Mouse (Mus musculus) heart, embryonic 13.5 days (tissue): ENCODE results near the gene Tcf7l2. TPM values are rescaled to one million over a fixed set of nuclear protein-coding genes. Genes with fewer than 3 reads are reported as not detected.

Experiments used
- ATAC-seq: fragments of 200-750 bp; cut with Nextera tagmentation; 2 replicates; pipeline ENCODE4 v1.8.0; 2017; ENCODE audit warnings: moderate TSS enrichment; ENCODE audit not compliant: insufficient number of reproducible peaks, low FRiP score, low TSS enrichment; ENCODE audit errors: extremely low read depth
- H3K27ac ChIP-seq: fragments of 300-500 bp; sonication (generic); replicated peaks from 2 replicates; pipeline ENCODE4 v1.5.1; 2015; ENCODE audit warnings: moderate library complexity, mild to moderate bottlenecking, inconsistent platforms
- H3K27me3 ChIP-seq: fragments of 300-500 bp; sonication (generic); replicated peaks from 2 replicates; pipeline ENCODE4 v1.6.1; 2015; ENCODE audit warnings: mild to moderate bottlenecking, inconsistent platforms
- H3K36me3 ChIP-seq: fragments of 300-500 bp; sonication (generic); 2 replicates; pipeline ENCODE4 v1.6.1; 2015; ENCODE audit warnings: mild to moderate bottlenecking, inconsistent platforms
- H3K4me1 ChIP-seq: fragments of 300-500 bp; sonication (generic); 2 replicates; pipeline ENCODE4 v1.6.1; 2015; ENCODE audit warnings: inconsistent platforms
- H3K4me2 ChIP-seq: fragments of 300-500 bp; sonication (generic); 2 replicates; pipeline ENCODE4 v1.6.1; 2015; ENCODE audit warnings: inconsistent platforms, mild to moderate bottlenecking, moderate library complexity
- H3K4me3 ChIP-seq: fragments of 300-500 bp; sonication (generic); 2 replicates; pipeline ENCODE4 v1.5.1; 2015; ENCODE audit warnings: moderate library complexity, mild to moderate bottlenecking, inconsistent platforms
- H3K9ac ChIP-seq: fragments of 300-500 bp; sonication (generic); 2 replicates; pipeline ENCODE4 v1.6.1; 2015; ENCODE audit warnings: inconsistent platforms, mild to moderate bottlenecking, moderate library complexity
- H3K9me3 ChIP-seq: fragments of 300-500 bp; sonication (generic); 2 replicates; pipeline ENCODE4 v1.6.1; 2016; ENCODE audit warnings: inconsistent platforms
- WGBS: fragments of 180-500 bp; shearing (Covaris S2); methylation state at CpG from one replicate; pipeline ENCODE4 v1.1.7; 2015; ENCODE audit warnings: mixed read lengths; 5-methylcytosine and 5-hydroxymethylcytosine counted together
- polyA plus RNA-seq: library from polyadenylated mRNA; unstranded; fragments of >200 nt; fragmentation: Nextera tagmentation; extraction: Ambion mirVana; gene quantifications from 2 replicates; pipeline ENCODE4 v1.2.1, GENCODE M21; 2015

The Tcf7l2 gene
- polyA plus RNA-seq, 1 experiment from 2014 or later = 42.6 TPM

DNA sequence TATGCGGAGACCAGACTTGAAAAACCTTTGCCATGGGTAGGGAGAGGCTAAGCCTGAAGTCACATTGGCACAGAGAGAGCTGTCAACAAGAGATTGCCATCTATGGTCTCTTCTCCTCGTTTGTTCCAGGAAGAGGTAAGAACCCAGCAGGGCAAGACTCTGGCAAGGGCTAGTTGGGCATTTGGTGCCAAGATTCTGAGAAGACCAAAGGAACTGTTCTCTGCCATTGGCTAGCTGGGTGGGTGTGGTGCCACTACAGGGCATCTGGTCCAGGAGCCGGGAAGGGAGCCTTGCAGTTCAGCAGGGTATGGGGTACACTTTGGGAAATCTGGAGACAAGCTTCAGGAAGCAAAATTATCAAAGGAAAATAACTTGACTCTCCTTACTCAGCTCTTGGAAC is 213.5 kb downstream of the Tcf7l2 start:
- H3K27ac ChIP-seq = no peak overlapping the region
- H3K4me3 ChIP-seq = no peak overlapping the region
- H3K36me3 ChIP-seq = no peaks in the 10 kb centered on the region
- no peak overlapping the region for H3K9ac ChIP-seq
- H3K9me3 ChIP-seq = peaks cover 7% of the 10 kb centered on the region; the same call in 1 of the 2 replicates
- no peaks in the 10 kb centered on the region for H3K27me3 ChIP-seq
- H3K4me1 ChIP-seq = peaks cover 10% of the 10 kb centered on the region
- WGBS = 69% methylated on average over 3 of the region's 3 CpGs
- no peak for ATAC-seq
- no peak overlapping the region for H3K4me2 ChIP-seq

- H3K4me2 ChIP-seq = no peak overlapping the region
- no peaks in the 10 kb centered on the region for H3K36me3 ChIP-seq
- ATAC-seq = no peak
- H3K27ac ChIP-seq = no peak overlapping the region
- peaks cover 7% of the 10 kb centered on the region; the same call in 1 of the 2 replicates for H3K9me3 ChIP-seq
- no peak overlapping the region for H3K9ac ChIP-seq
- H3K4me1 ChIP-seq = peaks cover 10% of the 10 kb centered on the region
- no peak overlapping the region for H3K4me3 ChIP-seq
- 79% methylated on average over 6 of the region's 6 CpGs for WGBS
- H3K27me3 ChIP-seq = no peaks in the 10 kb centered on the region
These were observed 215.1 kb downstream of the Tcf7l2 start for GRCm38 (mm10) chr19:55956745-55957144.

- WGBS = 89% methylated on average over 3 of the region's 3 CpGs
- ATAC-seq = no peak
- H3K4me1 ChIP-seq = 0 out of 2 replicates have a peak, but pooled peaks cover 3% of the 10 kb centered on the region
- H3K9ac ChIP-seq = no peak overlapping the region
- H3K36me3 ChIP-seq = no peaks in the 10 kb centered on the region
- H3K27me3 ChIP-seq = no peaks in the 10 kb centered on the region
- no peak overlapping the region for H3K27ac ChIP-seq
- peaks cover 8% of the 10 kb centered on the region for H3K9me3 ChIP-seq
- no peak overlapping the region for H3K4me2 ChIP-seq
- no peak overlapping the region for H3K4me3 ChIP-seq
These were observed 222.8 kb downstream of the Tcf7l2 start for GRCm38 (mm10) chr19:55964421-55964820.

GRCm38 (mm10) chr19:55966066-55966465 is 224.4 kb downstream of the Tcf7l2 start:
- Histone ChIP-seq H3K27me3 (peaks cover 7% of the 10 kb centered on the region; the same call in 1 of the 2 replicates), H3K9me3 (peaks cover 6% of the 10 kb centered on the region), H3K27ac (no peak overlapping the region), H3K36me3 (no peaks in the 10 kb centered on the region), H3K4me3 (no peak overlapping the region), H3K9ac (no peak overlapping the region), H3K4me1 (peaks cover 7% of the 10 kb centered on the region; the same call in 1 of the 2 replicates), H3K4me2 (no peak overlapping the region)
- no peak for ATAC-seq
- 19% methylated on average over 7 of the region's 7 CpGs for WGBS

GRCm38 (mm10) chr19:55969929-55970531 is 228.4 kb downstream of the Tcf7l2 start:
- H3K27me3 ChIP-seq = peaks cover 7% of the 10 kb centered on the region; the same call in 1 of the 2 replicates
- H3K9ac ChIP-seq = no peak overlapping the region
- H3K4me2 ChIP-seq = no peak overlapping the region
- no peak overlapping the region for H3K4me3 ChIP-seq
- H3K27ac ChIP-seq = no peak overlapping the region
- peaks cover 7% of the 10 kb centered on the region; the same call in 1 of the 2 replicates for H3K4me1 ChIP-seq
- 41% methylated on average over 14 of the region's 14 CpGs for WGBS
- ATAC-seq = no peak
- no peaks in the 10 kb centered on the region for H3K9me3 ChIP-seq
- H3K36me3 ChIP-seq = no peaks in the 10 kb centered on the region

DNA sequence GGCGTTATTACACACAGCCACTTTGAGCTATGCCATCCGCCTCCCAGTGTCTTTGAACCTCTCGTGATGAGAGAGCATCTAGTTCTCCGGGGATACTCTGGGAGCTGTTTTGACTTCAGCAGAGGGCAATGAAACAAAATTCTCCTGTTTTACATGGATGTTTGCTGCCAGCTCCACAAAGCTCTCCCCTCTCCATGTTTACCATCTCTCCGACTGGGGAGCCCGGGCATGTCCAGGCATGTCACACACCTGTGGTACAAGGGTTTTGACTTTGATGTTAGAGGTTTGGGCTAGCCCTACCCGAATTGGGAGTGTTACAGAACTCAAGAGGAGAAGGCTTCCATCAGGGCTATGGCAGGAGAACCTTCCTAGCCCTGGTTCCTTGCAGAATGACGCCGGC is 234.5 kb downstream of the Tcf7l2 start:
- WGBS = 85% methylated on average over 9 of the region's 9 CpGs
- no peak overlapping the region for H3K4me2 ChIP-seq
- no peak overlapping the region for H3K27ac ChIP-seq
- H3K27me3 ChIP-seq = no peaks in the 10 kb centered on the region
- no peak for ATAC-seq
- H3K9me3 ChIP-seq = no peaks in the 10 kb centered on the region
- no peaks in the 10 kb centered on the region for H3K36me3 ChIP-seq
- H3K9ac ChIP-seq = no peak overlapping the region
- no peak overlapping the region for H3K4me3 ChIP-seq
- no peaks in the 10 kb centered on the region for H3K4me1 ChIP-seq
